Mouse (Mus musculus) T-helper 1 cell (primary cell): ENCODE data around the gene Trpm5.

Experiments used
- in situ Hi-C: fragments of 300-600 bp; cut with MboI, MseI; formaldehyde crosslinking; loops from one replicate; pipeline ENCODE4 v1.15.1; 2025; ENCODE audit warnings: high pct_unique_total_duplicates

Trpm5 gene

GRCm38 (mm10) chr7:143041138-143041822, 53.2 kb downstream of the Trpm5 start:
- in situ Hi-C loops, result no loop called here

DNA sequence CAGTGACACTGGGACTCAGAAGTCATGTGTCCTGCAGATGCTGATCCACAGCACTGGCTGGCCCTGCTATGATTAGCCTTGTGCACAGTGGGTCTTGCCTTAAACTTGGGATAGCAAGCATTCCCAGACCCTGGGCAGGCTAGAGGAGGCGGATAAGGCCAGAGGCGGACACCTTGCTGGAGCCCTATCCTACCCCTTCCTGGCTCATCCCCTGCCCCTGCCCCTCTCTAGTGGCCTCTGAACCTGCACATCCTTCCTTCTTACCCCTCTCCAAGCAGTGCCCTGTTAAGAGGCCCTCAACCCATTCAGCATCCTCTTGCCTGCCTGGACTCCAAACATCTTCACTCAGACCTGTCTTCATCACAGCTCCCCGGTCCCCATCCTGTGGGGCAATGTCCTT, 53.9 kb downstream of the Trpm5 start:
- in situ Hi-C loops, result no loop called here

DNA sequence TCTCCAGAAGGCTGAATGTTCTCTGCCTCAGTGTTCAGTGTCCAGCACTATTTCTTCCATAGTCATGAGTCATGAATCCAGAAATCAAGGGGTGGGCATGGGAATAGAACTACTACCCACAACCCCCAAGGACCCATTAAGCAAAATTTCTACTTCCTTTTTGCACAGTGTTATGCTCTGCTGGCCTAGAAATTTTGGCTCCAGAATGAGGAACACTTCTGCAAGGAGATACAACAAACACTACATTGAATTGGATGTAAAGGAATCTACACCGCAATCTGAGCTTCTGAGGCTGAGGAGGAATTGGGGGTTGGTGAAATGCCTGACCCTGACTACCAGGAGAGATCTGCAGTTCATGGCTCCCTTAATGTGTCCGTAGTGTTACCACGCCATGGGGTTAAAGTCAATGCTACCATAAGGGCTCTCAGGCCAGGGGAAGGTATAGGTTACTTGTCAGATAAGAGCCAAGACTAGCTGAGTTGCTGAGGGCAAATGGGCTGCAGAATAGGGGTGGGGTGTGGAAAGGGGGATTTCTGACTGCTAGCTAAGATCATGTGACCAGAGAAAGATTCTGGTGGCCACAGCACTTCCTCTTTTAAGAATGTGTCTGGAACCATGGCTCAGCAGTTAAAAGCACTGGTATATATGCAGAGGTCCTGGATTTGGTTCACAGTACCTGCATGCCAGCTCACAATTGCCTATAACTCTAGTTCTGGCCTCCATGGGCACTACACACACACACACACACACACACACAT, 56.1 kb downstream of the Trpm5 start:
- in situ Hi-C loops, result no loop called here

- in situ Hi-C loops, result no loop called here
These were observed 57.1 kb downstream of the Trpm5 start for GRCm38 (mm10) chr7:143037306-143037705.

GRCm38 (mm10) chr7:143036787-143037186, 57.7 kb downstream of the Trpm5 start:
- in situ Hi-C loops, result no loop called here

GRCm38 (mm10) chr7:143034519-143035450, 59.7 kb downstream of the Trpm5 start:
- in situ Hi-C loops, result no loop called here

DNA sequence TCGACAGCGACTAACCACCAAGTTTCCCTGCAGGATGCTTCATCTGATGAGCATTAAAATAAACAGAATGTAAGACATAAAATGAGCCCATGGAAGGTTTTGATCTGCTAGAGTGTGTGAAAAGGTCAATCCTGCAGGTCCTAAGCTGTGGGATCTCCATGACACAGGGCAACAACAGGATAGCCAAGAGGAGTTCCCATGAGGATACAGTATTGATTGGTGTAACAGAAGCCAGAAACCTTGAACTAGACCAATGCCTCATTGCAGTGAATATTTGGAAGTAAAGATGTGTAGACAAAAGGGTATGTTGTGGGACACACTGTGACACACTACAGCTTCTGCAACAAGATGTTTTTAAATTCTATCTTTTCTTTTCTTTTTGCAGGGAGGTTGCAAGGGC, 60.3 kb downstream of the Trpm5 start:
- in situ Hi-C loops, result no loop called here

DNA sequence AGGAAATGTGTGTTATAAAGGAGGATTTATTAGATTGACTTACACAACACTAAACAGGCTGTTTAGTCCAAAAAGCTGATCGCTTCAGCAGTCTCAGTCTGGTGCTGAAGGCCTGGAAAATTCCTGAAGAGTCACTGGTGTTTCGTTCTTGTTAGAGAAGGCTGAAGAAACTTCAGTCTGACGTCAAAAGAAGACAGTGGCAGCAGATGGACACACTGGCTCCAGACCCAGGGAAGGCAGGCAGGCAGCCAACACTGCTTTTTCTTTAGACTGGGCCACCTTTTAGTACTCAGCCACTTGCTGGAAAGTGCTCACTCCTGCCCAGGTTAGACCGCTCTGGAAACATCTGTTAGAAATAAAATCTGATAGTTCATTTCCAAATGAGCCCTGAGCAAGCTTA, 60.9 kb downstream of the Trpm5 start:
- in situ Hi-C loops, result no loop called here

- in situ Hi-C loops, result no loop called here
These were observed 62.6 kb downstream of the Trpm5 start for GRCm38 (mm10) chr7:143031816-143032215.

- in situ Hi-C loops, result no loop called here
These were observed 67.2 kb downstream of the Trpm5 start for GRCm38 (mm10) chr7:143027196-143027595.

DNA sequence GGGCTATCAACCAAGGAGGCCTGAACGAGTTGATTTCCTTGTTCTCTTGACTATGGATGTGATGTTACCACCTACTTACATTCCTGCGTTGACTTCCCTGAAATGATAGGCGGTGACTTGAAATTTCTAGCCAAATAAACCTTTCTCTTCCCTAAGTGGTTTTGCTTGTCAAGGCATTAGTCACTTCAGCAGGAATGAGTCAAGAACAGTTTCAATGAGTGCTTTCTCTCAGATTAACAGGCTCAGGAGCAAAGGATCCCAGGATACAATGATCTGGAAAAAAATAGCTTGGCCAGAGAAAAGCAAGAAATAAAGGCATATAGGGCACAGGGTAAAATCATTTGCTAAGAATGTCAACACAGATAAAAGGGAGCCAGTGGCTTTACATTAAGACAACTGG, 68.9 kb downstream of the Trpm5 start:
- in situ Hi-C loops, result no loop called here

DNA sequence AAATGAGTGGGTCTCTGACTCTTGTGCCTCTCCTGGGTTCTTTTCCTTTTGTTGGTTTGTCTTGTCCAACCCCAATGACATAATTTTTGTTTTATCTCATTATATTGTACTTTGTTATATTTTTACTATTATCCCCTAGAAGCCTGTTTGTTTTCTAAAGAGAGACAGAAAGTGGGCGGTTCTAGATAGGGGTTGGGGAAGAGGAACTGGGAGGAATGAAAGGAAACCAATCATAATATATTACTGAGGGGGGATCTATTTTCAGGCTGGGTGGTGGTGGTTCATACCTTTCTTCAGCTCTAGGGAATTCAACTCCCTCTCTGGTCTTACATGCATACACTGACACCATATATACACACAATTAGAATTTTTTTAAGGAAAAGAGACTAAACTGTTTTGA, 70.1 kb downstream of the Trpm5 start:
- in situ Hi-C loops, result no loop called here

- in situ Hi-C loops, result no loop called here
These were observed 70.9 kb downstream of the Trpm5 start for GRCm38 (mm10) chr7:143023499-143023898.

- in situ Hi-C loops, result no loop called here
These were observed 72.9 kb downstream of the Trpm5 start for GRCm38 (mm10) chr7:143021356-143022164.

DNA sequence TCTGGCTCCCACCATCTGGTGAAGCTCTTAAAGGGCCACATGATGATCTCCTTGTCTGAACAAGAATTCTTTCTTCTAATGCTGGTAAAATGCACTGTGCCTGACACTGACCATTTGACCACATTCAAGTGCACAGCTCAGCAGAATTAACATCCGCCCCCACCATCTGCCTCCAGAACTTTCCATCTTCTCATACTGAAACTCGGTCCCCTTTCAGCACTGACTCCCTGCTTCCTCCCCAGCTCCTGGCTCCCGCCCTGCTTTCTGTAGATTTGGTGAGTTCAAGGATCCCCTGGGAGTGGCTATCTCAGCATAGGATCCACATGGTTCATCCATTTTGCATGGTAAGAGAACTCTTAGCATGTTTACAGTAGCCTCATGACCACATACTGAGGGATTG, 73.7 kb downstream of the Trpm5 start:
- in situ Hi-C loops, result no loop called here

DNA sequence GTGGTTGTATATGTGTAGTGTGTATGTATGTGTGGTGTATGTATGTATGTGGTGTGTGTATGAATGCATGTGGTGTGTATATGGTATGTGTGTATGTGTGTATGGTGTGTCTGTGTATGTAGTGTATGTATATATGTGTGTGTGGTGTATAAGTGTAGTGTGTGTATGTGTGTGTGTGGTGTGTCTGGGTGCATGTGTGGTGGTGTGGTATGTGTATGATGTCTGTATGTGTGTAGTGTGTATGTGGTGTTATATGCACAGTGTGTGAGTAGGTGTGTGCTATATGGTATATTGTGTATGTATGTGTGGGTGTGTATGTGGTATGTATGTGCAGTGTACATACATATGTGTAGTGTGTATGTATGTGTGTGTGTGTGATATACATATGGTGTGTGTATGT, 74.4 kb downstream of the Trpm5 start:
- in situ Hi-C loops, result no loop called here
